Mouse (Mus musculus) layer of hippocampus, adult 2 months (tissue): ENCODE results near the gene Npy. TPM values are rescaled to one million over a fixed set of nuclear protein-coding genes. Genes with fewer than 3 reads are reported as not detected.

ENCODE experiments used
- DNase-seq, 2 experiments: peaks; one replicate each; pipeline ENCODE4 v3.0.0; 2022; ENCODE audit warnings: low spot score in 2 of 2
- H3K27ac ChIP-seq: fragments of 200-600 bp; 2 replicates; pipeline ENCODE4 v1.8.1; 2022
- H3K4me3 ChIP-seq: fragments of 200-600 bp; 2 replicates; pipeline ENCODE4 v1.8.1; 2022; ENCODE audit warnings: mild to moderate bottlenecking
- CTCF ChIP-seq: fragments of 200-600 bp; conservative IDR thresholded peaks from 2 replicates; pipeline ENCODE4 v1.8.1; 2022; ENCODE audit warnings: antibody characterized with exemption, mild to moderate bottlenecking, moderate library complexity
- long read RNA-seq, 2 experiments: library from polyadenylated mRNA; stranded (forward); transcript quantifications; one replicate each; pipeline ENCODE4 v2.0.0; 2021; ENCODE audit warnings: borderline mapping rate in 2 of 2
- total RNA-seq, 2 experiments: library from RNA; stranded (reverse); gene quantifications; 2 replicates each; pipeline ENCODE4 v1.2.3; 2021

The Npy gene
- 100 to 1,000 TPM; 140 to 160 TPM for total RNA-seq
- long read RNA-seq, experiment 1, transcript Npy-201 (4 exons, 566 nt): major isoform, 63 of 95 reads
- long read RNA-seq, experiment 1, partial matches to known transcripts: 30 of 95 reads
- long read RNA-seq, experiment 1, other reads (novel, unspliced or antisense): 2 of 95 reads
- long read RNA-seq, experiment 2, transcript Npy-201 (4 exons, 566 nt): major isoform, 94 of 134 reads
- long read RNA-seq, experiment 2, partial matches to known transcripts: 39 of 134 reads
- long read RNA-seq, experiment 2, other reads (novel, unspliced or antisense): 1 of 134 reads

DNA sequence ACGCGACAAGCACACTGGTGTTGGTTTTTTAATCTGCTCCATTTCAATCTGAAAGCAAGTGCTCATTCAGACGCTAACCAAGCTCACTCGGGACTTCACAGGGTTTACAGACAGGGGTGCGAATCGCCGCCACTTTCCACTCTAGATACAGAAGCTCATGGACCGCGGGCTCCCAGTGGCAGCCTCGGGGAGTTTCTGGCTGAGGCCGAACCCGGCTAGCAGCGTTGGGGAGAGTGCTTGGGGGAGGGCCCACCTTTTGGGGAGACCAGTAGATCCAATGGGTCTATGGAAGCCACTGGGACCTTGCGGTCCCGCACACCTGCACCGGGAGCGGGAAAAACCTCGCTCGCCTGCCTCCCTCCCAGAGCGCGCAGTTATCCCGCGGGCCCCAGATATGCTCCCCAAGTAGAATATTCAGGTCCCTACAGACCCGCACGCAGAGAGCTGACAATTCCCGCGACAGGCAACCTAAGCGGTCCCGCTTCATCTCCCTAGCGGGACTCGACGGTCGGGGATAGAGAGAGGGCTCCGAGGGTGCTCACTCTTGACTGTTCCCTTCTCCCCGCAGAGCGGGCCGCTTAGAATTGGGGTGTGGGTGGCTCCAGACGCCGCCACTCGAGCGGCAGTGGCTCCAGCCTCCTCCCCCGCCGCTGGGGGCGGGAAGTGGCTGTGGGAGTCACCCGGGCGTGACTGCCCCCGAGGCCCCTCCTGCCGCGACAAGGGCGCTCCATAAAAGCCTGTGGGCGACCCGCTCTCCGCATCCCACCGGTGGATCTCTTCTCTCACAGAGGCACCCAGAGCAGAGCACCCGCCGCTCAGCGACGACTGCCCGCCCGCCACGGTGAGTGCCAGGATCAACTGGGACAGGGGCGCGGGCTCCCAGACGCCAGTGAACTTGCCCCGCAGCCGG, at the start of gene Npy:
Gene Npy (plus strand): TSS at position 750 of the 910 bp plus-strand sequence.
- peak in 1 of 2 experiments; percentile 16 for DNase-seq
- Histone ChIP-seq H3K4me3 (peak within 1 kb of the TSS; percentile 53), H3K27ac (no peak within 1 kb of the TSS)
- TF ChIP-seq CTCF: no peak

- no peak for TF ChIP-seq CTCF
- no peak overlapping the region for H3K27ac ChIP-seq
- no peak for DNase-seq
- H3K4me3 ChIP-seq: no peak overlapping the region
Observed at GRCm38 (mm10) chr6:49775006-49775405, 47.5 kb upstream of the Npy start.

- Histone ChIP-seq H3K4me3 (no peak overlapping the region), H3K27ac (no peak overlapping the region)
- no peak for TF ChIP-seq CTCF
- DNase-seq: no peak
Observed at GRCm38 (mm10) chr6:49778109-49778508, 44.4 kb upstream of the Npy start.

DNA sequence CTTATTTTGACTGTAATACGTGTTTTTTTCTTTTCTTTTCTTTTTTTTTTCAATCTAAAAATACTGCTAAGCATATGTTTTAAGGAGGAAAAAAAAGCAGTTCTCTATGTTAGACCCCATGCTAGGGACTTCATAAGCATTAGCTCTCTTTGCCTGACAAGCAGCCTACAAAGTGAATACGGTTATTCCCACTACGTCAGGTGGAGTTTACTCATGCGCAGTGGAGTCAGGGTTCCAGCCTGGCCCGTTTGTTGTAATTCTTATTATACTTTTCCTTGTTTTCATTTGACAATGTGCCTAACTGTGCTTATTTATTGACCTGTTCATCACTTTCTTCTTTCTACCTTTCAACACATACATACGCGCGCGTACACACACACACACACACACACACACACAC, 43.8 kb upstream of the Npy start:
- no peak for TF ChIP-seq CTCF
- no peak for DNase-seq
- H3K27ac ChIP-seq: no peak overlapping the region
- H3K4me3 ChIP-seq: no peak overlapping the region

DNA sequence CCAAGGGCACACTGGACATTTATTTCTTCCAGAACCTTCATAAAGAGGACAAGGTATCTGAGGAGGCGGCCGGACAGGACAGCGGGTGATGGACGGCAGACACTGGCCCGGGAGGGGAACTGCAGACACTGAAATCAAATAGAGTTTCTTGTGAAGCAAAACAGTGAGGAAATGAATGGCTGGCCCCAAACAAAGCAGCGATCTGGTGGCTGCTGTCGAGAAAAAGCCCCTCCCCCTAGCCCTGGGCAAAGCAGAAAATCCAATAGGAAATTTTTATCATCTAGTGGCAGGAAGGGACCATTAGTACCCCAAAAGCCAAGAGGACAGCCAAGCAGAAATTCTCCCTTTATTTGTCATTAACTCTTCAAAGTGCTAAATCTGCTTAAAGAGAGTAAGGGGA, 42.9 kb upstream of the Npy start:
- Histone ChIP-seq H3K4me3 (no peak overlapping the region), H3K27ac (no peak overlapping the region)
- DNase-seq: no peak
- no peak for TF ChIP-seq CTCF

DNA sequence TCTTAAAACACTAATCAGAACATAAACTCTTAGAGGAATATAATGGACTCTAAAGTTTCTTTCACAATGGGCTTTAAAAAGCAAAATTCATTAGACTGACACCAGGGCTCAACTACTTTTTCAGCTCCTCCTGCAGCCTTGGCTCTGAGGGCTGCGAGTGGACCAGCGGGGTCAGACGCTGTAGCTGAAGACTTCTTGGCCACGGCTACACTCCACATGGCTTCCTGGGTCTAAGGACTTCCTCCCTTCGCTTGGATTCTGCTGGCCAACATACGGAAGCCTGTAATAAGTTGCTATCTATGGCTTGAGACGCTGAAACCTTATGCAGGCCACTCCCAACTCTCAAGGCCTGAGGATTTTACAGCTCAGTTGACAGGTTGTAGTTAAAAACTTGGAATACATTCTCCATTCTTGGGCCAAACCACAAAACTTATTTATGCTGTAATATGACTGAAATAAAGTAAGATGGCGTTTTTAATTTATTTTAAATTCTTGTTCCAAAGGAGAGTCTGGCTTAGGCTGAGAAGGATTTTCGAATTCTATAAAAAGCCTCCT, 41.6 kb upstream of the Npy start:
- H3K27ac ChIP-seq: no peak overlapping the region
- no peak for DNase-seq
- no peak for TF ChIP-seq CTCF
- H3K4me3 ChIP-seq: no peak overlapping the region

DNA sequence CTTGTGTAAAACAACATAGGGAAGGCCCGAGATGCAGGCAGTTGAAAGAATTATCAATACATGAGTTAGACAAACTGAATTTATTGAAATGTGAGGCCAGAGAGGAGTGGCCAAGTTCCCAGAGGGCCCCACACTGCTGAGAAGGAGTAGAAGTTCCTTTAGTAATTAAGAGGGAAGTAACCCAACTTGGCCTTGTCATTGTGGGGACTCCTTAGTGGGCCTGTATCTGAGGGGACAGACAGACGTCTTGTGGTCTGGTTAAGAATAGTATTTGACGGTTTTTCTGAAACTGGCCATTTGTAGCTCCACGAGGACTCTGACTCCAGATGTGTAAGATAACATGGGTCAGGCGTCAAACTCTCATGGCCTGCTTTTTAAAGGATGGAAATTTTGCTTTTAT, 40.7 kb upstream of the Npy start:
- no peak overlapping the region for H3K4me3 ChIP-seq

DNA sequence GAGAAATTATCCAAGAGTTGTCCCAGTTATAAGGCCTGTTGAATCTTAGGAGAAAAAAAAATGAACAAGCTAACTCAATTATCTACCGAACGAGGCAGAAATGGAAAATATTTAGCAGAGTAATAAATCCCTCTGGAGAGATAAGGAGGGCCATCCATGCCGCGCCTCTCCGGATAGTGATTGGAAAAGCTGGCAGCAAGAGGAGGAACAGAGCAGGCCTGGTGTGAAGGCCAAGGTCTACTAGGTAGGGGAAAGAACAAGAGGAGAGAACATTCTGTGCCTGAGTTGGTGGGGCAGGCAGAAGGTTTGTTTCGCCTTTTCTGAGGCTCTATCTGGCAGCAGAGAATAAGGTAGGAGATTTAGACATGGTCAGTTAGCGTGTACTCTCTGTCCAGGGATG, 39.8 kb upstream of the Npy start:
- Histone ChIP-seq H3K27ac (no peak overlapping the region), H3K4me3 (no peak overlapping the region)
- TF ChIP-seq CTCF: no peak
- DNase-seq: no peak

More for the DNA sequence above, 40.7 kb upstream of the Npy start:
- no peak for DNase-seq
- H3K27ac ChIP-seq: no peak overlapping the region
- no peak for TF ChIP-seq CTCF

DNA sequence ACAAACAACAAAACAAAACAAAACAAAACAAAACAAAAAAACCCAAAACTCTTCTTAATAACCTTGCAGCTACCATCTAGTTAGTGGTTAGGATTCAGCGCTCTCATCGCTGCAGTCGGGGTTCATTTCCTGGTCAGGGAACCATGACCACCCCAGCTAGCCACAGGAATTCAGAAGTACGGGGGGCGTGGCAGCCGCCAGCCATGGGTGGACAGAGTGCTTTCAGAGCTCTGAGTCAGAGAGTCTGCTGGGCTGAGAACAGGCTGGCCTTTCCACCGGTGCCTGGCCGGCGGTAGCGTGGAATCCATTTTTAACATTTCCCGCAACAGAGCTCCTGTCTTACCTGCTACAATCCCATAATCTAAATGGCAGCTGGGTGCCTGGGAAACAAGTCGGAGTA, 30.0 kb upstream of the Npy start:
- TF ChIP-seq CTCF: no peak
- no peak for DNase-seq
- no peak overlapping the region for H3K27ac ChIP-seq
- no peak overlapping the region for H3K4me3 ChIP-seq

DNA sequence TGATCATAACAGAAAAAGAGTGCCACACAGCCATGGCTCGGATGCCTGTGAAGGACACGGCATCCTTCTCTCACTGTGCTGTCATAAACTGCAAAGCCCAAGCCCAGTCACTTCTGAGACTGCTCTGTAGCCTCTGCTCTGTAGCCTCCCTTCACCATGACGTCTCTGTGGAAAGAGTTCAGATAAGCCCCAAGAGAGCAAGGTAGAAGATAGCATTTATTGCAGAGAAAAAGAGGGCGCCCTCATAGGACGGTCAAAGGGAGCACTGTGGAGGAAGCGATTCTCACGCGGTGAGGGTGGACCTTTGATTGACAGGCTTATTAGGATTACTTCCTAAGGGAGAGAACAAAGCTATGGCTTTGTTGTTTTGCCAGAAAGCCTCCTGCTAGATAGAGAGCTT, 18.4 kb upstream of the Npy start:
- no peak for DNase-seq
- no peak for TF ChIP-seq CTCF
- H3K27ac ChIP-seq: no peak overlapping the region
- no peak overlapping the region for H3K4me3 ChIP-seq

DNA sequence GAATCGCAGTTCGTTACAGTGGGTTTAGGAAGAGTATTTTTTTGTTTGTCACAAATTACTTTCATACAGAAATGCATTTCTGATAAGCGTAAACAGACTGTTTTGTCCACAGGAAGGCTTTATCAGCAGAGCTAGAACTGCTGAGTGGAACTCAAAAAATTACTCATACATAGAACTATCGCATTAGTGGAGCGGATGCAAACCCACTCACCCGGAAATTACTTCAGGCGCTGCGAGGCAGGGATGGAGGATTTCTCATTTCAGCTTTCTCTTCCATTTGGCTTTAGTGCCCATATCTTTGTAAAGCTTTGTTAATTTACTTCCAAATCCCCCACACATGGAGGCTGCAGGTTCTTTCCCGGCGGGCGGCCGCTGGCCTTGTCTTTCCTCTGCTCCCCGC, 14.4 kb upstream of the Npy start:
- peak overlapping the region; percentile 15; the same call in 1 of the 2 replicates for H3K4me3 ChIP-seq
- TF ChIP-seq CTCF: no peak

GRCm38 (mm10) chr6:49817183-49817582, 5.3 kb upstream of the Npy start:
- DNase-seq: no peak
- Histone ChIP-seq H3K4me3 (no peak overlapping the region), H3K27ac (peak overlapping the region; percentile 46)
- TF ChIP-seq CTCF: no peak

More for the DNA sequence above, 14.4 kb upstream of the Npy start:
- H3K27ac ChIP-seq: no peak overlapping the region
- DNase-seq: no peak

GRCm38 (mm10) chr6:49817625-49818024, 4.9 kb upstream of the Npy start:
- H3K4me3 ChIP-seq: no peak overlapping the region
- DNase-seq: no peak
- H3K27ac ChIP-seq: peak overlapping the region; percentile 46
- TF ChIP-seq CTCF: no peak
